In the genomic region with DNA sequence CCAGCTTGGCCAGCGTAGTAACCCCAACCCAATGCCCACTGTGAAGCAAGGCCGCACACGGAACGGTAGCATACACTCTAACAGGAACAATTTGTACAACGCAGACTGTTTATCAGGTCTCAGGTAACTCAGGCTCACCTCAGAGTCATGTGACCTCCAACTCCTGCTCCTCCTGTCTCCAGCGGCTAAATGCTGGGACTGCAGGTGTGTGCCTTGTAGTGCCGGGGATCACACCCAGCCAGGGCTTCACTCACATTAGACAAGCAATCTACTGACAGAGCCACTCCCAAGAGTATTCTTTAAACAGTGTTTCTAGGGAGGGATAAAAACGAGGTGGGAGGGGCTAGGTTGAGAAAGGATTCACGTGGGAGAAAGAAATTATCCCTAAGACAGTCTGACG, we compare ENCODE assay signal across 23 mouse cellular contexts. TPM values are rescaled to one million over a fixed set of nuclear protein-coding genes. Genes with fewer than 3 reads are reported as not detected.
DNase-seq lines count a peak whose midpoint lies in the region; ATAC-seq and TF ChIP-seq lines count a peak whose summit lies in the region.
"Had no signal": no experiment of that assay in that cellular context is flagged by ENCODE, and none has a peak within 500 bp of the region (broad histone marks: within the 10 kb centered on the region; RNA-seq: fewer than 3 reads in every experiment).

No protein-coding gene starts in this region.

- 0 out of 2 replicates have a peak, but pooled peaks have one; percentile 41 for ATAC-seq in liver, postnatal 0 days
- no peak for ATAC-seq in liver, embryonic 12.5 days
- peak; percentile 76 for ATAC-seq in intestine, embryonic 16.5 days
- ATAC-seq: forebrain, embryonic 13.5 days; forebrain, postnatal 0 days; hindbrain, postnatal 0 days had no signal

- H3K4me2 ChIP-seq in liver, postnatal 0 days (ENCODE audit: low read depth, low read length): no peak overlapping the region
- no peak overlapping the region for H3K4me2 ChIP-seq in liver, embryonic 12.5 days
- no peak overlapping the region for H3K4me2 ChIP-seq in intestine, embryonic 16.5 days (ENCODE audit: low read depth, low read length)
- H3K4me2 ChIP-seq: forebrain, embryonic 13.5 days; heart, embryonic 15.5 days; hindbrain, embryonic 13.5 days had no signal

- no peaks in the 10 kb centered on the region for H3K4me1 ChIP-seq in liver, postnatal 0 days (ENCODE audit: insufficient read depth)
- H3K4me1 ChIP-seq in liver, embryonic 12.5 days: no peaks in the 10 kb centered on the region
- H3K4me1 ChIP-seq in intestine, embryonic 16.5 days (ENCODE audit: control insufficient read depth, insufficient read depth, low read length): no peaks in the 10 kb centered on the region
- H3K4me1 ChIP-seq: embryonic facial prominence, embryonic 10.5 days; forebrain, embryonic 13.5 days; heart, embryonic 15.5 days; hindbrain, embryonic 13.5 days had no signal

- H3K4me3 ChIP-seq in liver, postnatal 0 days (ENCODE audit: low read depth, low read length): no peak overlapping the region
- no peak overlapping the region for H3K4me3 ChIP-seq in liver, embryonic 12.5 days
- no peak overlapping the region for H3K4me3 ChIP-seq in intestine, embryonic 16.5 days (ENCODE audit: low read length)
- H3K4me3 ChIP-seq: embryonic facial prominence, embryonic 10.5 days; forebrain, embryonic 13.5 days; heart, embryonic 15.5 days; hindbrain, embryonic 13.5 days had no signal

- no peak overlapping the region for H3K27ac ChIP-seq in liver, postnatal 0 days (ENCODE audit: low read depth)
- no peak overlapping the region for H3K27ac ChIP-seq in liver, embryonic 12.5 days
- no peak overlapping the region for H3K27ac ChIP-seq in intestine, embryonic 16.5 days (ENCODE audit: low read length)
- H3K27ac ChIP-seq: embryonic facial prominence, embryonic 10.5 days; forebrain, embryonic 13.5 days; heart, embryonic 15.5 days; hindbrain, embryonic 13.5 days; hindbrain, postnatal 0 days had no signal

- TF ChIP-seq CTCF in liver, postnatal 0 days (IDR thresholded peaks at IDR 0.05; ENCODE audit: low read depth): no peak

- no peak for DNase-seq in liver, postnatal 0 days
- peak; percentile 54 for DNase-seq in WW6 (ENCODE audit: low read depth, low spot score)
- DNase-seq in cerebellum, adult 18-20 months: no peak
- no peak for DNase-seq in layer of hippocampus, adult 8-10 months (ENCODE audit: low spot score in 2 of 2)
- DNase-seq in adrenal gland, adult 18-20 months (ENCODE audit: low spot score in 2 of 2): no peak
- DNase-seq: adrenal gland, postnatal 10 days; cerebellum, adult 2 months; cerebellum, postnatal 10 days; forebrain, postnatal 0 days; gastrocnemius, postnatal 36 days; heart, adult 11 months; heart, postnatal 14 days; kidney, adult 11 months had no signal

- H3K27me3 ChIP-seq in liver, postnatal 0 days (ENCODE audit: insufficient read depth, low read length): no peaks in the 10 kb centered on the region
- no peaks in the 10 kb centered on the region for H3K27me3 ChIP-seq in liver, embryonic 12.5 days (replicated peaks)
- H3K27me3 ChIP-seq in intestine, embryonic 16.5 days (replicated peaks; ENCODE audit: control insufficient read depth, insufficient read depth, low read length): no peaks in the 10 kb centered on the region
- H3K27me3 ChIP-seq: CH12.LX; forebrain, embryonic 13.5 days; heart, embryonic 15.5 days; hindbrain, embryonic 13.5 days had no signal

- no peaks in the 10 kb centered on the region for H3K9me3 ChIP-seq in liver, postnatal 0 days (ENCODE audit: low read length)
- no peaks in the 10 kb centered on the region for H3K9me3 ChIP-seq in liver, embryonic 12.5 days (replicated peaks)
- no peaks in the 10 kb centered on the region for H3K9me3 ChIP-seq in intestine, embryonic 16.5 days (ENCODE audit: control insufficient read depth, low read length)
- H3K9me3 ChIP-seq: embryonic facial prominence, embryonic 10.5 days; forebrain, embryonic 13.5 days; G1E; heart, embryonic 15.5 days; hindbrain, embryonic 13.5 days had no signal

- H3K9ac ChIP-seq in liver, postnatal 0 days (replicated peaks): no peak overlapping the region
- no peak overlapping the region for H3K9ac ChIP-seq in liver, embryonic 12.5 days
- H3K9ac ChIP-seq in intestine, embryonic 16.5 days (ENCODE audit: low read depth, low read length): no peak overlapping the region
- H3K9ac ChIP-seq: forebrain, embryonic 13.5 days; forebrain, postnatal 0 days; heart, embryonic 15.5 days; hindbrain, embryonic 13.5 days had no signal

- 85% methylated on average over 10 of the region's 10 CpGs for WGBS in liver, postnatal 0 days (ENCODE audit: insufficient replicate concordance)
- 82% methylated on average over 10 of the region's 10 CpGs for WGBS in liver, embryonic 12.5 days (ENCODE audit: insufficient replicate concordance)
- WGBS in intestine, embryonic 16.5 days: 74% methylated on average over 10 of the region's 10 CpGs

- no peak for TF ChIP-seq EP300 in liver, postnatal 0 days (IDR thresholded peaks at IDR 0.05; ENCODE audit: low read depth)

- H3K36me3 ChIP-seq in liver, postnatal 0 days (replicated peaks; ENCODE audit: insufficient read depth, low read length): peaks cover 80% of the 10 kb centered on the region
- H3K36me3 ChIP-seq in liver, embryonic 12.5 days: peaks cover 100% of the 10 kb centered on the region
- H3K36me3 ChIP-seq in intestine, embryonic 16.5 days (ENCODE audit: control insufficient read depth, insufficient read depth, low read length): peaks cover 20% of the 10 kb centered on the region

RNA-seq across cellular contexts. Expression of gene Fbll1, which starts 12.8 kb away (rescaled TPM):
- polyA plus RNA-seq in liver, postnatal 0 days (2015; fragmentation: Nextera tagmentation; extraction: Ambion mirVana): not detected in 2 replicates
- not detected in 2 replicates for polyA plus RNA-seq in liver, embryonic 12.5 days (2016; fragmentation: Nextera tagmentation; extraction: Ambion mirVana)
- 0.11 TPM in 1 of 2 replicates, not detected in the other for polyA plus RNA-seq in intestine, embryonic 16.5 days (2015; fragmentation: Nextera tagmentation; extraction: Ambion mirVana)
- total RNA-seq in layer of hippocampus, adult 8-10 months (2022): 10 to 100 TPM; 37.1 to 42.2 (median 41.1) TPM
- total RNA-seq in adrenal gland, adult 18-20 months (2021): under 1 TPM; 0.32 to 0.46 TPM
- total RNA-seq: CH12.LX; gastrocnemius, adult 8-10 months; gastrocnemius, postnatal 36 days; heart, postnatal 14 days had no signal
- polyA plus RNA-seq: G1E; heart, embryonic 15.5 days had no signal

RNA-seq across cellular contexts. Expression of gene Rars, which starts 22.8 kb away (rescaled TPM):
- polyA plus RNA-seq in liver, postnatal 0 days (2015; fragmentation: Nextera tagmentation; extraction: Ambion mirVana): 26.9 and 28.3 TPM in 2 replicates
- polyA plus RNA-seq in liver, embryonic 12.5 days (2016; fragmentation: Nextera tagmentation; extraction: Ambion mirVana): 78.9 and 80.3 TPM in 2 replicates
- 132 and 139 TPM in 2 replicates for polyA plus RNA-seq in intestine, embryonic 16.5 days (2015; fragmentation: Nextera tagmentation; extraction: Ambion mirVana)
- 10 to 100 TPM; 44.6 to 56.6 (median 51.4) TPM for total RNA-seq in layer of hippocampus, adult 8-10 months (2022)
- 10 to 100 TPM; 62.2 to 67.7 TPM for total RNA-seq in adrenal gland, adult 18-20 months (2021)

RNA-seq across cellular contexts. Expression of gene Pank3, which starts 42.2 kb away (rescaled TPM):
- 4.8 and 5.5 TPM in 2 replicates for polyA plus RNA-seq in liver, postnatal 0 days (2015; fragmentation: Nextera tagmentation; extraction: Ambion mirVana)
- 7.6 and 8.2 TPM in 2 replicates for polyA plus RNA-seq in liver, embryonic 12.5 days (2016; fragmentation: Nextera tagmentation; extraction: Ambion mirVana)
- 27.1 and 34.9 TPM in 2 replicates for polyA plus RNA-seq in intestine, embryonic 16.5 days (2015; fragmentation: Nextera tagmentation; extraction: Ambion mirVana)
- total RNA-seq in layer of hippocampus, adult 8-10 months (2022): 10 to 100 TPM; 37.2 to 39.6 (median 38.7) TPM
- 10 to 100 TPM; 70.0 to 83.8 TPM for total RNA-seq in adrenal gland, adult 18-20 months (2021)
